ENCODE assay signal across 27 mouse cellular contexts in the genomic region with DNA sequence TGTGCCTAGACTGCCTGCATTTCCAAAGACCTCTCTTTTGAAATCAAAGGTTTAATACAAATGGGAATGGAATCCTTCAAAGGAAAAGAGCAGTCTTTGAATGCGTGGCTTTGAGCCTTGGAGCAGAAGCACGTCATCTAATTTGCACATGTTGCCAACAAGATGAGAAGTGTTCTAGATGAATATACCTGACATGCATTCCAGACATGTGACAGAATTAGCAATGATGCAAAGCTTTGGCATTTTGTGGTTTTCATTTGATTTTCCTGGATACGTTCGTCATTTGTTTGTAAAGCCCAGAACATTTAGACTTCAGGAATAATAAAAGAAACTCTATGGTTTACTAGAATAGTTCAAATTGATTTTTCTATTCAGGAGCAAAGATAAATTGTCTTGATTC.
DNase-seq lines count a peak whose midpoint lies in the region.
"Had no signal": no experiment of that assay in that cellular context is flagged by ENCODE, and none has a peak within 500 bp of the region (broad histone marks: within the 10 kb centered on the region; RNA-seq: fewer than 3 reads in every experiment).

No protein-coding gene starts in this region.

- H3K36me3 ChIP-seq in embryonic facial prominence, embryonic 10.5 days (replicated peaks): no peaks in the 10 kb centered on the region
- H3K36me3 ChIP-seq: embryonic facial prominence, embryonic 12.5 days; embryonic facial prominence, embryonic 15.5 days; forebrain, embryonic 10.5 days; G1E; heart, embryonic 10.5 days; heart, embryonic 13.5 days; hindbrain, embryonic 15.5 days had no signal

- H3K27me3 ChIP-seq in embryonic facial prominence, embryonic 10.5 days (replicated peaks; ENCODE audit: low read depth, poor library complexity, severe bottlenecking): no peaks in the 10 kb centered on the region
- H3K27me3 ChIP-seq: CH12.LX; embryonic facial prominence, embryonic 12.5 days; embryonic facial prominence, embryonic 15.5 days; forebrain, embryonic 13.5 days; heart, embryonic 13.5 days; hindbrain, embryonic 15.5 days had no signal

- H3K4me1 ChIP-seq in embryonic facial prominence, embryonic 10.5 days: no peaks in the 10 kb centered on the region
- H3K4me1 ChIP-seq: embryonic facial prominence, embryonic 12.5 days; embryonic facial prominence, embryonic 15.5 days; forebrain, embryonic 13.5 days; hindbrain, embryonic 15.5 days had no signal

- H3K4me3 ChIP-seq in embryonic facial prominence, embryonic 10.5 days: no peak overlapping the region
- H3K4me3 ChIP-seq: embryonic facial prominence, embryonic 12.5 days; embryonic facial prominence, embryonic 15.5 days; erythroblast, embryonic 14.5 days; forebrain, embryonic 10.5 days; forebrain, embryonic 13.5 days; heart, adult 2 months; heart, embryonic 10.5 days; heart, embryonic 13.5 days; hindbrain, embryonic 15.5 days had no signal

- DNase-seq in 3T3-L1 (ENCODE audit: low read depth, low spot score) (peak; percentile 85), NIH3T3 (ENCODE audit: low read depth) (peak; percentile 85)
- peak; percentile 21 for DNase-seq in fat pad, adult 2 months (ENCODE audit: extremely low read depth, low read depth, low spot score)
- no peak for DNase-seq in embryonic facial prominence, embryonic 10.5 days (ENCODE audit: low spot score)
- no peak for DNase-seq in cerebellum, postnatal 4 days (ENCODE audit: low spot score in 2 of 2)
- DNase-seq in lung, postnatal 36 days: no peak
- DNase-seq: adrenal gland, postnatal 10 days; adrenal gland, postnatal 36 days; cerebellum, adult 2 months; cerebellum, adult 9-11 months; cerebellum, postnatal 36 days; gastrocnemius, postnatal 10 days; gastrocnemius, postnatal 36 days; heart, adult 2 months; heart, postnatal 14 days; heart, postnatal 4 days; kidney, adult 2 months had no signal

- no peak overlapping the region for H3K27ac ChIP-seq in embryonic facial prominence, embryonic 10.5 days (replicated peaks)
- H3K27ac ChIP-seq: embryonic facial prominence, embryonic 12.5 days; embryonic facial prominence, embryonic 15.5 days; forebrain, embryonic 10.5 days; forebrain, embryonic 13.5 days; heart, adult 2 months; heart, embryonic 10.5 days; heart, embryonic 13.5 days; hindbrain, embryonic 15.5 days had no signal

- no peaks in the 10 kb centered on the region for H3K9me3 ChIP-seq in embryonic facial prominence, embryonic 10.5 days
- H3K9me3 ChIP-seq: embryonic facial prominence, embryonic 12.5 days; embryonic facial prominence, embryonic 15.5 days; forebrain, embryonic 10.5 days; forebrain, embryonic 13.5 days; G1E; heart, embryonic 10.5 days; heart, embryonic 13.5 days; hindbrain, embryonic 15.5 days had no signal

- WGBS in embryonic facial prominence, embryonic 10.5 days: 90% methylated on average over 4 of the region's 4 CpGs

Comparison
In these comparisons a context has a peak if more than half of its experiments do, and no peak if none do; other contexts are left out.
1. DNase-seq: peak in 3T3-L1 (single experiment), NIH3T3 (single experiment) and fat pad, adult 2 months (single experiment); none in embryonic facial prominence, embryonic 10.5 days (single experiment), cerebellum, postnatal 4 days (0 of 2) and lung, postnatal 36 days (single experiment).